Mouse (Mus musculus): ENCODE measurements around the gene Atp5c1. TPM values are rescaled to one million over a fixed set of nuclear protein-coding genes. Genes with fewer than 3 reads are reported as not detected.
A peak's percentile ranks its signal among the peaks of the same experiment; 100 is the strongest.

Atp5c1 gene
- total and polyA plus RNA-seq, 3 experiments, result 280 to 414 (median 381) TPM

- Histone ChIP-seq H3K4me3 (ENCODE audit: control insufficient read depth in 1 of 2, insufficient read depth in 1 of 2, low read depth in 2 of 2, low read length in 2 of 2) (no peak overlapping the region), H3K36me3 (ENCODE audit: control insufficient read depth in 1 of 2, insufficient read depth in 2 of 2, low read length in 2 of 2) (peaks cover 12 to 39% of the 10 kb centered on the region in 2 experiments), H3K9ac (ENCODE audit: control insufficient read depth, low read depth, low read length, poor library complexity, severe bottlenecking) (no peak overlapping the region), H3K4me1 (ENCODE audit: control insufficient read depth in 1 of 2, insufficient read depth in 2 of 2, low read length in 2 of 2) (peaks cover 6 to 21% of the 10 kb centered on the region in 2 experiments; a peak in 3 of 4 replicates), H3K79me2 (ENCODE audit: control insufficient read depth, insufficient read depth, low read length, poor library complexity) (peaks cover 82% of the 10 kb centered on the region), H3K9me3 (replicated peaks; ENCODE audit: insufficient read depth, low read length) (no peaks in the 10 kb centered on the region), H3K27me3 (ENCODE audit: control insufficient read depth in 1 of 2, insufficient read depth in 2 of 2, low read length in 2 of 2) (no peaks in the 10 kb centered on the region), H3K27ac (ENCODE audit: control insufficient read depth, low read depth, low read length) (no peak overlapping the region)
- no peak for DNase-seq (ENCODE audit: low read depth, low spot score)
- no peak for TF ChIP-seq CHD1 (IDR thresholded peaks at IDR 0.05; ENCODE audit: low read depth, low read length)
- no peak for TF ChIP-seq RAD21 (IDR thresholded peaks at IDR 0.05; ENCODE audit: low read depth, low read length)
- TF ChIP-seq MAX (IDR thresholded peaks at IDR 0.05; ENCODE audit: low read length), result no peak
- no peak for TF ChIP-seq NRF1 (IDR thresholded peaks at IDR 0.05; ENCODE audit: insufficient read depth, low read depth, low read length, poor library complexity, severe bottlenecking)
- no peak for TF ChIP-seq MYB (IDR thresholded peaks at IDR 0.05; ENCODE audit: low read depth, low read length)
These were observed 5.8 kb downstream of the Atp5c1 start for GRCm38 (mm10) chr2:10074470-10074869.

GRCm38 (mm10) chr2:10071751-10072150 is 8.6 kb downstream of the Atp5c1 start:
- Histone ChIP-seq H3K36me3 (ENCODE audit: control insufficient read depth in 1 of 2, insufficient read depth in 2 of 2, low read length in 2 of 2) (peaks cover 18 to 21% of the 10 kb centered on the region in 2 experiments), H3K4me1 (ENCODE audit: control insufficient read depth in 1 of 2, insufficient read depth in 2 of 2, low read length in 2 of 2) (peaks cover 2 to 5% of the 10 kb centered on the region in 2 experiments; a peak in 3 of 4 replicates)
- peak; percentile 38 for DNase-seq (ENCODE audit: low read depth, low spot score)

GRCm38 (mm10) chr2:10058836-10059235 is 21.5 kb downstream of the Atp5c1 start:
- no peak for DNase-seq (ENCODE audit: low read depth, low spot score)
- Histone ChIP-seq H3K9ac (ENCODE audit: control insufficient read depth, low read depth, low read length, poor library complexity, severe bottlenecking) (no peak overlapping the region), H3K4me3 (ENCODE audit: control insufficient read depth in 1 of 2, insufficient read depth in 1 of 2, low read depth in 2 of 2, low read length in 2 of 2) (no peak overlapping the region), H3K9me3 (replicated peaks; ENCODE audit: insufficient read depth, low read length) (no peaks in the 10 kb centered on the region), H3K27ac (ENCODE audit: control insufficient read depth, low read depth, low read length) (no peak overlapping the region), H3K27me3 (ENCODE audit: control insufficient read depth in 1 of 2, insufficient read depth in 2 of 2, low read length in 2 of 2) (no peaks in the 10 kb centered on the region), H3K79me2 (ENCODE audit: control insufficient read depth, insufficient read depth, low read length, poor library complexity) (no peaks in the 10 kb centered on the region; the same call in 1 of the 2 replicates), H3K36me3 (ENCODE audit: control insufficient read depth in 1 of 2, insufficient read depth in 2 of 2, low read length in 2 of 2) (peaks cover 0 to 39% of the 10 kb centered on the region in 2 experiments; a peak in 3 of 4 replicates), H3K4me1 (ENCODE audit: control insufficient read depth in 1 of 2, insufficient read depth in 2 of 2, low read length in 2 of 2) (no peaks in the 10 kb centered on the region; a peak in 1 of 4 replicates)
- no peak for TF ChIP-seq NRF1 (IDR thresholded peaks at IDR 0.05; ENCODE audit: insufficient read depth, low read depth, low read length, poor library complexity, severe bottlenecking)

More at GRCm38 (mm10) chr2:10071751-10072150, 8.6 kb downstream of the Atp5c1 start:
- H3K27ac ChIP-seq (ENCODE audit: control insufficient read depth, low read depth, low read length), result no peak overlapping the region
- no peaks in the 10 kb centered on the region for H3K9me3 ChIP-seq (replicated peaks; ENCODE audit: insufficient read depth, low read length)
- TF ChIP-seq KAT2A (conservative IDR thresholded peaks at IDR 0.05; ENCODE audit: low read depth, low read length) (no peak), ZMIZ1 (IDR thresholded peaks at IDR 0.05; ENCODE audit: low read depth, low read length) (no peak), USF1 (IDR thresholded peaks at IDR 0.05; ENCODE audit: low read depth, low read length) (no peak), GATA1 (IDR thresholded peaks at IDR 0.05; ENCODE audit: low read depth, low read length) (no peak), JUND (IDR thresholded peaks at IDR 0.05; ENCODE audit: low read depth, low read length) (no peak), POLR2A (IDR thresholded peaks at IDR 0.05; ENCODE audit: control insufficient read depth in 1 of 2, insufficient read depth in 1 of 2, low read depth in 1 of 2, low read length in 2 of 2, poor library complexity in 1 of 2) (no peak), HCFC1 (IDR thresholded peaks at IDR 0.05; ENCODE audit: low read depth, low read length) (no peak), UBTF (IDR thresholded peaks at IDR 0.05; ENCODE audit: borderline replicate concordance, insufficient read depth, low read depth, low read length) (no peak), BHLHE40 (IDR thresholded peaks at IDR 0.05; ENCODE audit: borderline replicate concordance, low read depth, low read length) (no peak)
- no peaks in the 10 kb centered on the region for H3K27me3 ChIP-seq (ENCODE audit: control insufficient read depth in 1 of 2, insufficient read depth in 2 of 2, low read length in 2 of 2)
- H3K79me2 ChIP-seq (ENCODE audit: control insufficient read depth, insufficient read depth, low read length, poor library complexity), result peaks cover 59% of the 10 kb centered on the region
- H3K9ac ChIP-seq (ENCODE audit: control insufficient read depth, low read depth, low read length, poor library complexity, severe bottlenecking), result no peak overlapping the region
- H3K4me3 ChIP-seq (ENCODE audit: control insufficient read depth in 1 of 2, insufficient read depth in 1 of 2, low read depth in 2 of 2, low read length in 2 of 2), result no peak overlapping the region
